Mouse (Mus musculus) layer of hippocampus, adult 8-10 months (tissue): ENCODE measurements around the gene Ticam1. TPM values are rescaled to one million over a fixed set of nuclear protein-coding genes. Genes with fewer than 3 reads are reported as not detected.

Source experiments
- DNase-seq, 2 experiments: peaks; one replicate each; pipeline ENCODE4 v3.0.0; 2022; ENCODE audit warnings: low spot score in 2 of 2
- microRNA-seq, 2 experiments: library from miRNA; unstranded; fragments of <30 nt; microRNA quantifications; one replicate each; pipeline ENCODE4 v1.2.0; 2022
- total RNA-seq, 4 experiments: library from RNA; stranded (reverse); gene quantifications; 2 replicates each; pipeline ENCODE4 v1.2.4; 2022

The Ticam1 gene
- total RNA-seq, 4 experiments from 2014 or later, result 6.8 to 8.8 (median 7.8) TPM

DNA sequence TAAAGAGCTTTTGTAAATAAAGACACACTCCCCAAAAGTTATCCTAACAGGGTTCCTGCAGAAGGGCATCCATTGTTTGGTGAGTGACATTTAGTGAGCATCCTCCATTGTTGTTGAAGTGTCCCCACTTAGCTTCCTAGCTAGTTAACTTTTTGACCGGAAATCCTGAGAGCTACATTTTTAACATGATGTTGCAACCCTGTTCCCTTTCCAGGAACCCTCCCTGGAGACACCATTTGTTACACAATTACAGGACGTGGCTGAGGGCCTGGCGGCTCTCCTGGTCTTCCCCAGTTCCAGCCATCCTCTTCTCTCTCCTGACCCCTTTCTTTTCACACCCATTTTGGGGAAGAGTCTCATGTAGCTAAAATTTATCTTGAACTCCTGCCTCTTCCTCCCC, 56.8 kb downstream of the Ticam1 start:
- no peak for DNase-seq

Small RNA genes within 50 kb of the gene (microRNA-seq; reads per million reads assigned to microRNA genes)
- gene Mir7b, result 1,857 to 2,236 reads per million in 2 experiments

Other genes with a start within 250 kb of the Ticam1 start
- gene Sh3gl1, start 240.2 kb downstream of the Ticam1 start, total RNA-seq, result 10 to 100 TPM; 44.1 to 55.6 (median 52.1) TPM
- gene Chaf1a, start 236.3 kb downstream of the Ticam1 start, total RNA-seq, result 1 to 10 TPM; 2.5 to 3.5 (median 2.7) TPM
- 10 to 100 TPM; 76.5 to 96.6 (median 88.0) TPM for gene Ubxn6, start 201.8 kb downstream of the Ticam1 start, total RNA-seq
- gene Hdgfl2, start 197.2 kb downstream of the Ticam1 start, total RNA-seq, result 100 to 1,000 TPM; 112 to 127 (median 115) TPM
- 10 to 100 TPM in 2 of 4 experiments, 1 to 10 TPM in 2; 7.7 to 20.5 (median 12.2) TPM for gene Plin4, start 167.0 kb downstream of the Ticam1 start, total RNA-seq
- gene Plin5, start 159.2 kb downstream of the Ticam1 start, total RNA-seq, result under 1 TPM; 0.53 to 0.80 (median 0.66) TPM
- gene Lrg1, start 154.8 kb downstream of the Ticam1 start, total RNA-seq, result 1 to 10 TPM in 1 of 4 experiments, under 1 TPM in 3; 0.55 to 1.1 (median 0.74) TPM
- 100 to 1,000 TPM; 116 to 118 (median 117) TPM for gene Sema6b, start 136.4 kb downstream of the Ticam1 start, total RNA-seq
- 1 to 10 TPM; 5.3 to 6.4 (median 5.9) TPM for gene Tnfaip8l1, start 114.3 kb downstream of the Ticam1 start, total RNA-seq
- gene Mydgf, start 92.9 kb downstream of the Ticam1 start, total RNA-seq, result 10 to 100 TPM; 34.7 to 42.6 (median 40.1) TPM
- gene Dpp9, start 57.9 kb downstream of the Ticam1 start, total RNA-seq, result 10 to 100 TPM; 54.5 to 65.5 (median 60.5) TPM
- gene Fem1a, start 20.0 kb downstream of the Ticam1 start, total RNA-seq, result 10 to 100 TPM; 32.7 to 36.0 (median 35.1) TPM
- gene Plin3, start 16.1 kb upstream of the Ticam1 start, total RNA-seq, result 10 to 100 TPM; 13.2 to 22.6 (median 19.6) TPM
- gene Arrdc5, start 23.5 kb upstream of the Ticam1 start, total RNA-seq, result not detected
- gene Uhrf1, start 26.5 kb upstream of the Ticam1 start, total RNA-seq, result 1 to 10 TPM in 3 of 4 experiments, under 1 TPM in 1; 0.77 to 2.5 (median 1.6) TPM
- gene Kdm4b, start 49.3 kb upstream of the Ticam1 start, total RNA-seq, result 10 to 100 TPM; 66.8 to 85.2 (median 76.9) TPM
- 100 to 1,000 TPM; 605 to 694 (median 657) TPM for gene Ptprs, start 199.7 kb upstream of the Ticam1 start, total RNA-seq
- not detected for gene Znrf4, start 235.6 kb upstream of the Ticam1 start, total RNA-seq